Mouse (Mus musculus) liver, adult (tissue): ENCODE measurements around the gene Rnf145.

ENCODE experiments used
- GATA4 ChIP-seq: IDR thresholded peaks from 2 replicates; pipeline ENCODE4 v1.6.1; 2014; ENCODE audit warnings: mild to moderate bottlenecking, low read length; ENCODE audit not compliant: insufficient replicate concordance

Gene Rnf145

GRCm38 (mm10) chr11:44500966-44501365, 17.8 kb upstream of the Rnf145 start:
- TF ChIP-seq GATA4 = no peak

- no peak for TF ChIP-seq GATA4
Measured at GRCm38 (mm10) chr11:44501477-44501876, 17.3 kb upstream of the Rnf145 start.

GRCm38 (mm10) chr11:44502931-44503330, 15.8 kb upstream of the Rnf145 start:
- no peak for TF ChIP-seq GATA4

GRCm38 (mm10) chr11:44504146-44504545, 14.6 kb upstream of the Rnf145 start:
- TF ChIP-seq GATA4 = no peak

GRCm38 (mm10) chr11:44504761-44505160, 14.0 kb upstream of the Rnf145 start:
- no peak for TF ChIP-seq GATA4

GRCm38 (mm10) chr11:44508876-44509275, 9.9 kb upstream of the Rnf145 start:
- no peak for TF ChIP-seq GATA4

GRCm38 (mm10) chr11:44509906-44510305, 8.9 kb upstream of the Rnf145 start:
- TF ChIP-seq GATA4 = no peak

GRCm38 (mm10) chr11:44510371-44510770, 8.4 kb upstream of the Rnf145 start:
- no peak for TF ChIP-seq GATA4

- no peak for TF ChIP-seq GATA4
Measured at GRCm38 (mm10) chr11:44512044-44513025, 6.4 kb upstream of the Rnf145 start.

GRCm38 (mm10) chr11:44513026-44513422, 5.7 kb upstream of the Rnf145 start:
- TF ChIP-seq GATA4 = no peak

GRCm38 (mm10) chr11:44514666-44515065, 4.1 kb upstream of the Rnf145 start:
- TF ChIP-seq GATA4 = no peak

- TF ChIP-seq GATA4 = no peak
Measured at GRCm38 (mm10) chr11:44516362-44516761, 2.4 kb upstream of the Rnf145 start.

- TF ChIP-seq GATA4 = no peak
Measured at GRCm38 (mm10) chr11:44517561-44518280, 1.0 kb upstream of the Rnf145 start.

GRCm38 (mm10) chr11:44519096-44519949, 559 bp downstream of the Rnf145 start:
- no peak for TF ChIP-seq GATA4
